Mouse (Mus musculus) kidney, adult 2 months (tissue): ENCODE results near the gene Nadk2. TPM values are rescaled to one million over a fixed set of nuclear protein-coding genes. Genes with fewer than 3 reads are reported as not detected.

Experiments
- DNase-seq: peaks from one replicate; pipeline ENCODE4 v3.0.0; 2021
- H3K27ac ChIP-seq: fragments of 200-500 bp; 2 replicates; pipeline ENCODE4 v1.5.1; 2012; ENCODE audit warnings: low read depth, low read length, control low read depth, inconsistent platforms; ENCODE audit not compliant: insufficient read depth
- H3K27me3 ChIP-seq: fragments of 200-500 bp; replicated peaks from 2 replicates; pipeline ENCODE4 v1.6.1; 2012; ENCODE audit warnings: mild to moderate bottlenecking, moderate library complexity, low read length, inconsistent platforms; ENCODE audit not compliant: control insufficient read depth, insufficient read depth
- H3K36me3 ChIP-seq: fragments of 200-500 bp; 2 replicates; pipeline ENCODE4 v1.6.1; 2012; ENCODE audit warnings: mild to moderate bottlenecking, moderate library complexity, low read length, inconsistent platforms; ENCODE audit not compliant: control insufficient read depth, insufficient read depth
- H3K4me1 ChIP-seq: fragments of 200-500 bp; 2 replicates; pipeline ENCODE4 v1.6.1; 2011; ENCODE audit warnings: low read length; ENCODE audit not compliant: control insufficient read depth, insufficient read depth
- H3K4me3 ChIP-seq: fragments of 200-500 bp; 2 replicates; pipeline ENCODE4 v1.5.1; 2011; ENCODE audit warnings: mild to moderate bottlenecking, low read depth, low read length, control low read depth; ENCODE audit not compliant: insufficient read depth
- CTCF ChIP-seq: fragments of 200-500 bp; conservative IDR thresholded peaks from 2 replicates; pipeline ENCODE4 v1.5.1; 2011; ENCODE audit warnings: low read depth, mild to moderate bottlenecking, control low read depth, low read length, moderate library complexity, mixed read lengths; ENCODE audit not compliant: insufficient read depth, insufficient read length
- POLR2A ChIP-seq: fragments of 200-500 bp; IDR thresholded peaks from one replicate; pipeline ENCODE4 v1.6.1; 2011; ENCODE audit warnings: low read depth, low read length, control low read depth
- WGBS: fragments of 180-500 bp; shearing (Covaris S2); methylation state at CpG from one replicate; pipeline ENCODE4 v1.1.7; 2018; 5-methylcytosine and 5-hydroxymethylcytosine counted together
- polyA plus RNA-seq: library from polyadenylated mRNA; depleted of rRNA; stranded (reverse); fragments of >200 nt; gene quantifications from 2 replicates; pipeline ENCODE4 v1.2.3, GENCODE M21; 2012

Nadk2 gene
- polyA plus RNA-seq, 1 experiment, result 52.9 TPM

- peak; percentile 58 for DNase-seq
- peak overlapping the region; percentile 74 for H3K27ac ChIP-seq
- no peaks in the 10 kb centered on the region; the same call in 1 of the 2 replicates for H3K36me3 ChIP-seq
- peak overlapping the region; percentile 93 for H3K4me3 ChIP-seq
- no peaks in the 10 kb centered on the region for H3K27me3 ChIP-seq
- WGBS, result under 1% methylated on average over 66 of the region's 66 CpGs
- TF ChIP-seq POLR2A (no peak), CTCF (no peak)
- H3K4me1 ChIP-seq, result peaks cover 22% of the 10 kb centered on the region
These were observed 790 bp downstream of the Nadk2 start for GRCm38 (mm10) chr15:9071556-9072544.

DNA sequence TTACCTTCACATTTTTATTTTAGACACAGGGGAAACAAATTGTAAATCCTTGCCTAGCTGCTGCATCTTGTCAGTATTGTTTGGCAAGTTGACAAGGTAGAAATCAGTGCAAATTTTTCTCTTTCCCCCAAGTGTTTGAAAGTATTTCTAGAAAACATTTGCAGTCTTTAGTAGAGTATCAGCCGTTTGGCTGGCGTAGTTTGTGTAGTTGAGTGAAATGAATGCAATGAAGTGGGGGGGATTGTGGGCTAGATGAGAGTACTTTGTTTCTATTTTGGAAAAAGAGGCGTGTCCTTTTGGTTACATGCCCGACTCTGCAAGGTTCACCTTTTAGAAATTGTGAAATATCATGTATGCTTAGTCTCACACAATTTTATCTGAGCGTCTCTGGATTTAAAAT is 1.6 kb downstream of the Nadk2 start:
- Histone ChIP-seq H3K4me1 (peaks cover 22% of the 10 kb centered on the region), H3K36me3 (no peaks in the 10 kb centered on the region), H3K27me3 (no peaks in the 10 kb centered on the region), H3K27ac (peak overlapping the region; percentile 72; the same call in 1 of the 2 replicates), H3K4me3 (peak overlapping the region; percentile 9; the same call in 1 of the 2 replicates)
- peak; percentile 47 for DNase-seq
- no peak for TF ChIP-seq CTCF
- TF ChIP-seq POLR2A, result no peak
- 14% methylated on average over 5 of the region's 5 CpGs for WGBS

- no peaks in the 10 kb centered on the region for H3K36me3 ChIP-seq
- no peak for TF ChIP-seq POLR2A
- no peak for TF ChIP-seq CTCF
- no peaks in the 10 kb centered on the region for H3K27me3 ChIP-seq
- DNase-seq, result no peak
- WGBS, result 28% methylated on average over 12 of the region's 12 CpGs
- peaks cover 22% of the 10 kb centered on the region for H3K4me1 ChIP-seq
- peak overlapping the region; percentile 72 for H3K27ac ChIP-seq
- peak overlapping the region; percentile 9; the same call in 1 of the 2 replicates for H3K4me3 ChIP-seq
These were observed 2.1 kb downstream of the Nadk2 start for GRCm38 (mm10) chr15:9073067-9073608.

DNA sequence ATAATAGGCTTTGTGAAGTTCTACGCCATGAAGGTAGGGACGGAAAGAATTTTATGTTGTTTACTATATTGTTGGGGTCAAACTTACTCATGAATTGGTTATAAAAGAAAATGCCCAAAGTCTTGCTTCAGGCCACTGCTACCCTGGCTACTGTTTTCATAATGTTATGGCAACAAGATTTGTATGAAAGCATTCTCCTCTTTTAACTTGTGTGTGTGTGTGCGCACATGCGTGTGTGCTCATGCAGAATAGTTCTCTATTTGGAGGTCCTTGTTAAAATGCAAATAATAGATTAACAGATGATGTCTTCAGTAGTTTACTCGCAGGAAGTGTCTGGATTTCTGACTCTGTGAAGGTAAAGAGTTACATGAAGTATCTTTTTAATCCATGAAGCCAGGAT is 2.6 kb downstream of the Nadk2 start:
- 45% methylated on average over 5 of the region's 5 CpGs for WGBS
- Histone ChIP-seq H3K4me3 (no peak overlapping the region), H3K27me3 (no peaks in the 10 kb centered on the region), H3K36me3 (no peaks in the 10 kb centered on the region), H3K27ac (peak overlapping the region; percentile 72), H3K4me1 (peaks cover 22% of the 10 kb centered on the region)
- TF ChIP-seq POLR2A, result no peak
- no peak for TF ChIP-seq CTCF
- no peak for DNase-seq

DNA sequence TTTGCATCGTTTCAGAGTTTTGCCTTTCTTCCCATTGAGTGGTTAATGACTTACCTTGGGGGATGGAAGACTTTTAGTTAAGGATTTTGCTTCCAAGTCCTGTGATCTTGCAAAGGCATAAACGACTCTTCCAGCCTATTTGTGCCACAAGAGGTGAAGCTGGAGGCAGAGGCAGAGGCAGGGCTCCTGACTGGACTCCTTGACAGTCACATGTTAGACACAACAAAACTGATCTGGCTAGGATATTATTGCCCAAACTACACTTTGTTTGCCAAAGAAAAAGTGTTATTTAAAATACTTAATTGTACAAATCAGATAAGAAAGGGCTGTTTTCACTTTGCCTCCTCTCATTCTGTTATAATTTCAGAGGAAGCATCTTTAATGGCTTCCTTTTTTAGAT is 3.1 kb downstream of the Nadk2 start:
- Histone ChIP-seq H3K36me3 (no peaks in the 10 kb centered on the region), H3K4me1 (peaks cover 22% of the 10 kb centered on the region), H3K27me3 (no peaks in the 10 kb centered on the region), H3K4me3 (no peak overlapping the region), H3K27ac (no peak overlapping the region)
- TF ChIP-seq POLR2A (no peak), CTCF (no peak)
- 11% methylated on average over 2 of the region's 2 CpGs for WGBS
- DNase-seq, result peak; percentile 57

- peak; percentile 61 for DNase-seq
- peaks cover 24% of the 10 kb centered on the region for H3K4me1 ChIP-seq
- 15% methylated on average over 4 of the region's 4 CpGs for WGBS
- H3K36me3 ChIP-seq, result no peaks in the 10 kb centered on the region
- no peaks in the 10 kb centered on the region for H3K27me3 ChIP-seq
- peak overlapping the region; percentile 44 for H3K27ac ChIP-seq
- TF ChIP-seq POLR2A (no peak), CTCF (no peak)
- H3K4me3 ChIP-seq, result no peak overlapping the region
These were observed 3.6 kb downstream of the Nadk2 start for GRCm38 (mm10) chr15:9074671-9075070.
